Mouse (Mus musculus) CH12.LX (cell line): Measurements from ENCODE around the gene Tent5b.

ENCODE experiments used
- CTCF ChIP-seq, 2 experiments: IDR thresholded peaks in 1 of 2; conservative IDR thresholded peaks in 1 of 2; 2 replicates each; pipeline ENCODE4 v1.5.1; 2011 to 2012; ENCODE audit warnings: low read depth in 2 of 2, low read length in 2 of 2, improper control_type of control experiment in 1 of 2, inconsistent platforms in 1 of 2, mild to moderate bottlenecking in 1 of 2, moderate library complexity in 1 of 2
- MEF2A ChIP-seq: IDR thresholded peaks from 2 replicates; pipeline ENCODE4 v1.6.1; 2014; ENCODE audit warnings: low read depth, mild to moderate bottlenecking, inconsistent platforms, low read length, improper control_type of control experiment, borderline replicate concordance
- MYC ChIP-seq: IDR thresholded peaks from 2 replicates; pipeline ENCODE4 v1.6.1; 2011; ENCODE audit warnings: low read depth, mild to moderate bottlenecking, improper control_type of control experiment, low read length
- POLR2A ChIP-seq: IDR thresholded peaks from 2 replicates; pipeline ENCODE4 v1.6.1; 2011; ENCODE audit warnings: low read depth, mild to moderate bottlenecking, improper control_type of control experiment, low read length
- TCF12 ChIP-seq: IDR thresholded peaks from 2 replicates; pipeline ENCODE4 v1.6.1; 2014; ENCODE audit warnings: low read depth, mild to moderate bottlenecking, inconsistent platforms, low read length, improper control_type of control experiment

DNA sequence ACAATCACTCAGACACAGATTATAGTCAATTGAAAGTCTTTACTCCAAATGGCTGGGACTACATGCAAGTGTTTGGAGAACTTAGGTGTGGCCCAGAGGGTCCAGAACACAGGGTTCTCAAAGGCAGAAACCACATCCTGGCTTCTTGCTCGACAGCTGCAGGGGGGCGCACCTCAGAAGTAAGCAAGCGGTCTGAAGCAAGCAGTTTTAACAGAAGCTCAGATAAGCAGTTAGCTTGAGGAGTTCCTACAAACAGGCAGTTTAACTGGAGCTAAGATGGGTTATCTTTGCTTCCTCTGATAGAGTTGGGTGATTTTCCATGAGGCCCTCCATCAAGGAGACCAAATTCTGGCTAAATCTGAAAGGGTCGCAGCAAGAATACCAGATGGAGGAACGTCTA is 26.6 kb downstream of the Tent5b start:
- TF ChIP-seq POLR2A (no peak), CTCF (conservative IDR thresholded peaks at IDR 0.05 in 1 of 2, IDR thresholded peaks at IDR 0.05 in 1 of 2; ENCODE audit: low read depth in 2 of 2, low read length in 2 of 2) (no peak), MYC (no peak), TCF12 (no peak), MEF2A (no peak)
